Mouse (Mus musculus): ENCODE measurements around the gene Myo5c. TPM values are rescaled to one million over a fixed set of nuclear protein-coding genes. Genes with fewer than 3 reads are reported as not detected.
A peak's percentile ranks its signal among the peaks of the same experiment; 100 is the strongest.
"Not testable (repeated sequence)": the region's sequence is repeated elsewhere in the genome, so short reads cannot be mapped to it uniquely, and the experiment has no call there.

Myo5c gene
- total RNA-seq, 1 experiment from 2014 or later: 0.29 TPM

DNA sequence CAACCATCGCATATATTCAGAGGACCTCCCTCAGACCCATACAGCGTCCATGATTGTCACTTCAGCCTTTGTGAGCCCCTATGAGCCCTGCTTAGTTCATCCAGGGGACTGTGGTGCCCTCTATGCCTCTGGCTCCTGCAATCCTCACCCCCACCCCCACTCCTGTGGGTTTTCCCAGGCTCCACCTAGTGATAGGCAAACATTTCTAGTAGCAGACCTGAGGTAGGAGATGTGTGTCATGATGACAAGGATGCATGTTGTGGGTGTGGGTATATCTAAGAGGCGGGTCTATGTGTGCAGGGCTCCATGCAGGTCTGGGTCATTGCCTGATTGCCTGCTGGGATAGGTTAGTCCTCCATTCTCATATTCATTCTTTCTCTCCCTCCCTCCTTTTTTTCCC, 6.4 kb downstream of the Myo5c start:
- no peak for ATAC-seq (replicated peaks; ENCODE audit: insufficient number of reproducible peaks, low FRiP score, low TSS enrichment, poor library complexity, severe bottlenecking)

DNA sequence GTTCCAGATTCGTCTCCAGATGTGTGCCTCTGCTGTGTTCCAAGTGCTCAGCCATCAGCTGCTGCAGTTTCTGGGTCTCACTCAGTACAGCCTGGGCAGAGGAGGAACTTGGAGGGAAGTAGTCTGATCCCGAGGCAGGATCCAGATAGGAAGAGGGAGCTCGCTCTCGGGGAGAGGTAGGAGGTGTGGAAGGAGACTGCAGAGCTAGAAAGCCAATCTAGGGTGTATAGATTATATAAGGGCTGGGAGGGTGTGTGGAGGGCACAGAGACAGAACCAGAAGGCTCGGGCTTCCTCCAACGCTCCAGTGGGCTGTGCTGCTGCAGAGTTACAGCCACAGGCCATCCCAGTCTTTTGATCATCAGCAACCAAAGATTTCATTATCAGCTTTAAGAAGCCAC, 11.2 kb downstream of the Myo5c start:
- no peak for ATAC-seq (replicated peaks; ENCODE audit: insufficient number of reproducible peaks, low FRiP score, low TSS enrichment, poor library complexity, severe bottlenecking)

DNA sequence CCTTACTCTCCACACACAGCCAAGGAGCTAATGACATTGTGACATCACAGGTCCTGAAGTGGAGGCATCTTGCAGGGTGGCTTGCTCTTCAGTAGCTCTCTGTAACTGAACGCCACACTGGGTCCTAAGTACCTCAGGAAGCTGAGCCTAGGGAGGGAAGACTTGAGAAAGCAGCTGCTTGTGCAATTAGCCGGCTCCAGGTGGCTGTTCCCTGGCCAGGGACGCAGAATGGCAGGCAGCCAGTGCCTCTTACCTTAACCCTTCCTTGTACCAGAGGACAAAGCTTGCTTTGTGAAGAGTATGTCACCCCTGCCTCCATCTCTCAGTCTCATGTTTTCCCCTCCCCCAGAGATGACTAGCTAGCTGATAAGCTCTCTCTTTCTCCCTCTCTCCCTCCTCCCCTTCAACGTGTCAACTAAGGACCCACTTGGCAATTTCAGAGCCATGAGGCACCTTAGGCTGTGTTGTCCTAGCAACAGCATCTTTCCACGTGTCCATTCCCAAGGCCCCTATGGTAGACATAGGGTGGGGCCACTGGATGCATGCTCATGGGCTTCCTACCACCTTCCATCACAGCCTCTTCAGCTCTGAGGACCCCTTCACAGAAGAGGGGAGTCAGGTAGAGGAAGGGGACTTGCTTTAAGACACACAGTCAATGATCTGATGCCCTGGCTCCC, 12.0 kb downstream of the Myo5c start:
- ATAC-seq (replicated peaks; ENCODE audit: insufficient number of reproducible peaks, low FRiP score, low TSS enrichment, poor library complexity, severe bottlenecking): no peak

DNA sequence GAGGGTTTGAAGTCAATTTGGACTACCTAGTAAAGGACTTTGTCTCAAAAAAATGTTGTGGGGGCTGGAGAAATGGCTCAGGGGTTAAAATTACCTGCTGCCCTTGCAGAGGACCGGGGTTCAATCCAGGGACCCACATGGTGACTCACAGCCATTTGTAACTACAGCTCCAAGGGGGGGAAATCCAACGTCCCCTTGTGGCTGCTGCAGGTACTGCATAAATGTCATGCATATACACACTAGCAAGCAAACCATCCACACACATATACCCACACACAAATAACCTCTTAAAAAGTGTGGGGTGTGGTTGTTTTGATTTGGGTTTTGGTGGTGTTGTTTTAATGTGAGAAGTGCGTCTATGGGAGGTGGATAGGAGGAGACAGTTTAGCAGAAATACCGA, 12.7 kb downstream of the Myo5c start:
- ATAC-seq (replicated peaks; ENCODE audit: insufficient number of reproducible peaks, low FRiP score, low TSS enrichment, poor library complexity, severe bottlenecking): no peak

DNA sequence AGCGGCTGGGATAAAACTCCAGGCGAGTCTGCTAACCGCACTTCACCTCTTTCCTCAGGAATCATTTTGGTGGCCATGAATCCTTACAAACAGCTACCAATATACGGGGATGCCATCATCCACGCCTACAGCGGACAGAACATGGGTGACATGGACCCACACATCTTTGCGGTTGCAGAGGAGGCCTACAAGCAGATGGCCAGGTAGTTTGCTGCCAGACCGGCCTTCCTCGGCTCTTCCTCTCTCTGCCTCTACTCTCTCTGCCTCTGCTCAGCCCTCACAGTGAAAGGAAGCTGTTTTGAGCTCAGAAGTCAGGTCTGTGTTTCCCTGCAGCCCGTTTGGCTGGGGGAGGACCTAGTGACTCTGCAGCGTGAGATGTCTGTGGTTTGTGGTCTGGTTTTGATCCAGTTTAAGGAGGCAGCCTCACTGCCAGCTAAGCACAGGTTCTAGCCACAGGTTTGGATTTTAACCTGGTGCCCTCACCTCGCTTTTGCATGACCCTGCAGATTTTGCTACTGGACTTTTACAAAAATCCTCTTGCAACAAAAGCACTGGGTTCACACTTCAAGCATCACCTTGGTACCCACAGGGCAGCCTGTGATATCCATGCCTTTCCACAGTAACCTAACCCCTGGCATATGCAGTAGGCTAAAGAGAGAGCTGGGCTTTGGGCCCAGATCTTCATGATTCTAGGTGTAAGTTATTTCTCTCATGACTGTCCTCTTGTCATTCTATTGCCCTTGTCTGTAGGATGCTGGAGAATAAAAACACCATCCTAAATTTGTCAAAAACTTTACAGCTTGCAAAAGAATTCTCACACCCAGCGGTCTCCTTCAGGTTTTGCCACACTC, 14.5 kb downstream of the Myo5c start:
- no peak for ATAC-seq (replicated peaks; ENCODE audit: insufficient number of reproducible peaks, low FRiP score, low TSS enrichment, poor library complexity, severe bottlenecking)

DNA sequence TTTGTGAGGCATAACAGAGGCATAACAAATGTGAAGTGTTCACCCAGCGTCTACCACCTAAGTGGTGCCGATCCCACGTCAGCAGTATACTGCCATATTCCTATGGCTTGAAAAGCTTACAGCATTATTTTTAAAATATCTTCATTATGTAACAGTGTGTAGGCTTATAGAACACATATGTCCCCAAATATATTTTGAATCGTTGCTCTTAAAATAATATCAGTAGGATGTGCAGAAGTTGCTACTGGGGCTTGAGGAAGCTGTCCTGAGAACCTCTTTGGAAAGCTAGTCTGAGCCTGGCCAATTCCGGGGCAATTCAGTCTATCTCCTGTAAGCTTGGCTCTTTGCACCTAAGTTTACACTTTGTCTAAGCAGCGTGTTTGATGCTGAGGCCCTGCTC, 16.1 kb downstream of the Myo5c start:
- ATAC-seq (replicated peaks; ENCODE audit: insufficient number of reproducible peaks, low FRiP score, low TSS enrichment, poor library complexity, severe bottlenecking): no peak

DNA sequence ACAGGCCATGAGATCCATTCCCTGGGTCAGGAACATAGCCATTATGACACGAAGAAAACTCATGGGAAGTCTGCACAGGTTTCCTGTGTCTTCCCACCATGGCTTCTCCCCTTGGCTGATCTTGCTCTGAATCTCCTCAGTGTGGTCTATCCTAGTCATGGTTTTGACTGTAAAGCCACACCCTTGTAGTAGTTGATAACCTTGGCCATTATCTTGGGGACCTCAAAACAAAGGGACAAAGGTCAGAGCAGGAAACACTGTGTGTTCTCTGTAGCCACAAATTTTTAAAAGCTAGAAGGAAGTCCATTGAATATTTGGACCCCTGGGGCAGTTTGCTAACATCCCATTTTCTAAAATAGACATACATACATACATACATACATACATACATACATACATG, 16.5 kb downstream of the Myo5c start:
- ATAC-seq (replicated peaks; ENCODE audit: insufficient number of reproducible peaks, low FRiP score, low TSS enrichment, poor library complexity, severe bottlenecking): no peak

DNA sequence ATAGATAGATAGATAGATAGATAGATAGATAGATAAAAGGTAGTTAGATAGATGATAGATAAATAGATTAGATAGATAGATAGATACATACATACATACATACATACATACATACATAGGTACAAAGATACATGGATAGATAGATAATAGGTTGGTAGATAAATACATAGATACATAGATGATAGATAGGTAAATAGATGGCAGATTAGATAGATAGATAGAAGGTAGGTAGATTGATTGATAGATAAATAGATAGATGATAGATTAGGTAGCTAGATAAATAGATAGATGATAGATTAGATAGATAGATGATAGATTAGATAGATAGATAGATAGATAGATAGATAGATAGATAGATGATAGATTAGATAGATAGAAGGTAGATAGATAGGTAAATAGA, 17.1 kb downstream of the Myo5c start:
- ATAC-seq (replicated peaks; ENCODE audit: insufficient number of reproducible peaks, low FRiP score, low TSS enrichment, poor library complexity, severe bottlenecking): no peak

DNA sequence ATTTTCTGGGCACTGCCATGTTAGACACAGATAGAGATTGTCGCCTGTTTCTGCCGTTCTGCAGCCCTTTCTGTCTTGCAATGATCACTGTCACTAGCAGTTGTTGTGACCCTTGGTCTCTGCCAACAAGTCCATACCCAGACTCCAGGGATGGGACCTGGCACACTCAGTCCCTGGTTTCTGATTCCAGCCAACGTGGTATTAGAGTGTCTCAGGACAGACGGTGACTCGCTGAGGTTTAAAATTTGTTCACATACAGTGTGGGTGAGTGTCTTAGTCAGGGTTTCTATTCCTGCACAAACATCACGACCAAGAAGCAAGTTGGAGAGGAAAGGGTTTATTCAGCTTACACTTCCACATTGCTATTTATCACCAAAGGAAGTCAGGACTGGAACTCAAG, 21.3 kb downstream of the Myo5c start:
- ATAC-seq (replicated peaks; ENCODE audit: insufficient number of reproducible peaks, low FRiP score, low TSS enrichment, poor library complexity, severe bottlenecking): not testable (repeated sequence)

DNA sequence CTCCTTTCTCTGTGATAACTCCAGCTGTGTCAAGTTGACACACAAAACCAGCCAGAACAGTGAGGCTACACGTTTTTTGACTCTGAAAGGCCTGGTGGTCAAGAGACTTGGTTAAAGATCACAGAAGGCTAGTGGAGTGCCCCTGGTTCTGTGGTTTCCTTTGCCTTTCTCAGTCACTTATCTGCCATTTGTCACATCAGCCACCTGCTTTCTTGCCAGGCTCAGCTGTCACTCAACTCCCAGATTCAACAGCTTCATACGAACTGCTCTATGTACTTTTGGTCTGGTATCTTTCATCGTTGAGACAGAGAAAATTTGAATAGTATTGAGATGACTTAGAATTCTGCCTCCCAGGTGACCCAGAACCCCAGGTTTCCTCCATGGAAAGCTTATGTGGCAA, 21.9 kb downstream of the Myo5c start:
- no peak for ATAC-seq (replicated peaks; ENCODE audit: insufficient number of reproducible peaks, low FRiP score, low TSS enrichment, poor library complexity, severe bottlenecking)

DNA sequence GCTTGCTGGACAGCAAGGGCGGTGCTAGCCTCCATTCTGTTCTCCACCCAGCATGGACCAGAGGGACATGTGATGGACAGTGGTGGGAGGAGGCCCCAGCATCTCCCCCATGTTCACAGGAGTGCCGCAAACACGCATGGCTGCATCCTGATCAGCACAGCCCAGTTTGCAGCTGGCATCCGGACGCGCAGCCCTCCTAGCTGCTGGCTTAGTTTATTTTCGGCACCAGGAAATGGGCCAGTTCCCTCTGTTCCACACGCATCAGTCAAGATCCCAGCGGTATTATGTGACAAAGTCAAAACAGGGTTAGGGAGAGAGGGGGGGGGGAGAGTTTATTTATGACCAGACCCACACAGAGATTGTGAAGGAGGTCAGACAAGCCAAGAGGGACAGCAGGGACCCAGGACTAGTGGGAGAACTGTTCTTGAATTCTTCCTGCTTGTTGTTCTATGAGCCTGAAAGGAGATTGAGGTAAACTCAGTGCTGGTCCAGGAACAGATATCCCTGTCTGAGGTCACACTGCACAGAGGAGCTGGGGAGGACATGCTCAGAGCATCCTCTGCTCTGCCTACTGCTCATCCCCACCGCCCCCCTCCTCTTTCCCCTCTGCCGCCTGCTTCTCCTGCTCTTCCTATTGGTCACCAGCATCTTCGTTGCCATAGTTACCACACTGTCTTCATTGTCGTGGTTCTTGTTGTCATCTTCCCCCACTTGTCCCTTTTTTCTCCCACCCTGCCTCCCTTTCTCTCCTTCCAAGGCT, 22.6 kb downstream of the Myo5c start:
- 0 out of 2 replicates have a peak, but pooled peaks have one; percentile 19 for ATAC-seq (replicated peaks; ENCODE audit: insufficient number of reproducible peaks, low FRiP score, low TSS enrichment, poor library complexity, severe bottlenecking)

DNA sequence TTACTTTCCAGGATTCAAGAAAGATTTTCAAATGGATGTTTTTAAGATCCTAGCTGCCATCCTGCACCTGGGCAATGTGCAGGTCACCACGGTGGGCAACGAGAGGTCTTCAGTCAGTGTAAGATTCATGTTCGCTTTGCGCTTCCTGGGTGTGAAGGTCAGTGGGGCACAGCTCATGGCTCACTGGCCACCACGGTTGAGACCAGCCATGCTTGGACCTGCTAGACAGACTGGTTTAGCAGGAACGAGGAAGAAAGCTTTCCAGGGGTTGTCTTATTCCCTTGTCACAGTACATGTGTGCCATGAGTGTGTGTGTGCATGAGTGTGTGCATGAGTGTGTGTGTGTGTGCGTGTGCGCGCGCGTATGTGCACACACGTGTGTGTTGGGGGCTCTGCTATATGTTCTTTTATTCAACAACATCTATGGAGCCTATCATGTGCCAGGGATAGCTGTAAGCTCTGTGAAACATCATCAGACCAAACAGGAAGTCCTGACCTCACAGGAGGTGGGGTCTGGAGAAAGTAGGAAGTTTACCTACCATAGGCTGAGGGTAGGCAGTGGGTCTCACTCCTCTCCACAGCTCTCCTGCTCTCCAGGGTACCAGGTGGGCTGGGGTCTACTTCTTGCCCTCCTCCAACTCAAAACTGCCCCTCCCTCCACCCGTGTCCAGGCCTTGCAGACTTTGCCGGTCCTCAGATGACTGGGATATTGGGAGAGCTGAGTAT, 24.2 kb downstream of the Myo5c start:
- ATAC-seq (replicated peaks; ENCODE audit: insufficient number of reproducible peaks, low FRiP score, low TSS enrichment, poor library complexity, severe bottlenecking): peak; percentile 24; the same call in 1 of the 2 replicates

DNA sequence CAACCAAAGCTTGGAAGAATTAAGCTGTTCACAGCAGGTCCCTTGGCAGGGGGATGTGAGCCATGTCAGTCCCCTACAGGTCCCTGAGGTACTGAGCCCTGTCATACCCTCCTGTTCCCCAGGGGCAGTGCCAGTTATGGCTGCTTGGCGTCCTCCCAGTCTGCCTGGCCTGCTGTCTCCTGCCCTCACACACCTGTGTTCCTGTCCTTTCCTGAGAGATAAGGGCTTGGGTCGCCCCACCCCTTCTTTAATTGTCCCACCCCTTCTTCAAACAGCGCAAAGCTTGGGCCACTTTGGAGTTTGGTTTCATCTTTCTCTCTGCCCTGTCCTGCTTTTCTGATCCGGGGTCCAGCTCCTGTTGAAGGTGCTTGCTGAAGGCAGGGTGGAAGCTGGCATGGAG, 27.0 kb downstream of the Myo5c start:
- no peak for ATAC-seq (replicated peaks; ENCODE audit: insufficient number of reproducible peaks, low FRiP score, low TSS enrichment, poor library complexity, severe bottlenecking)

DNA sequence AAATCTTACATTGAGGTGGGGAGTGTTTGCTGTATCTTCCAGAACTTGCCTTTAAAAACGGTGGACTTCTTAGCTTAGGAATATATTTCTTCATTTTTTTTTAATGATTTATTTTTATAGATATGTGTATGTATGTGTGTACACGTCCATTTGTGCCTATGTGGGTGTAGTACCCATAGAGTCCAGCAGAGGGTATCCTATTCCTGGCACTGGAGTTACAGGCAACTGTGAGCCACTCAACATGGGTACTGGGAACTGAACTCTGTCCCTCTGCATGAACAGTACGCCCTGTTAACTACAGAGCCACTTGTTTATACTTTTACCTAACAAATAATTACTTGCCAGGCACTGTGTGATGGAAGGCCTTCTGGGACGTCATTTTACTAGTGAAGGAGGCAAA, 27.8 kb downstream of the Myo5c start:
- no peak for ATAC-seq (replicated peaks; ENCODE audit: insufficient number of reproducible peaks, low FRiP score, low TSS enrichment, poor library complexity, severe bottlenecking)

DNA sequence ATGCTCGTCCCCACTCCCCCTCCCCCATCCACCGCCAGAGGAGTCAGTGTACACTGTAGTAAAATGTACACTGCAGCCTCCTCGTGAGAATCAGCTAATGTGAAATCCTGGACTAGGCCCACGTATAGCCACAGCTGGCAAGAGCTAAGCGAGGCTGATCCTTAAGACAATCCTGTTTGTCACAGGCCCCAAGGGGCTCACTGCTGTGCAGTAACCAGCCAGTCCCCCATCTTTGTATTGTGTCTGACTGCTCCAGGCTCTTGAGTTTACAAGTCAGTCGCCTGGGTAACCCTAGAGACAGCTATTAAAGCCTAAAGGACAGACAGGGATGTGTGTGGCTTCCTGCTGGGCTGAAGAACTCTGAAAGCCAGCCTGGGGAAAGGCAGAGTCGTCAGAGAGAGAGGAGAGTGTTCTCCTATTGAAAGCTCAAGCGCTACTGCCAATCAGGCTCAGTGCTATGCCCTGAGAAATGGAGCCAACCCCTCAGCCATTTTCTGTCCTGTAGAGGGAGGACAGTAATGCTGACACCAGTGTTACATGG, 29.6 kb downstream of the Myo5c start:
- no peak for ATAC-seq (replicated peaks; ENCODE audit: insufficient number of reproducible peaks, low FRiP score, low TSS enrichment, poor library complexity, severe bottlenecking)

DNA sequence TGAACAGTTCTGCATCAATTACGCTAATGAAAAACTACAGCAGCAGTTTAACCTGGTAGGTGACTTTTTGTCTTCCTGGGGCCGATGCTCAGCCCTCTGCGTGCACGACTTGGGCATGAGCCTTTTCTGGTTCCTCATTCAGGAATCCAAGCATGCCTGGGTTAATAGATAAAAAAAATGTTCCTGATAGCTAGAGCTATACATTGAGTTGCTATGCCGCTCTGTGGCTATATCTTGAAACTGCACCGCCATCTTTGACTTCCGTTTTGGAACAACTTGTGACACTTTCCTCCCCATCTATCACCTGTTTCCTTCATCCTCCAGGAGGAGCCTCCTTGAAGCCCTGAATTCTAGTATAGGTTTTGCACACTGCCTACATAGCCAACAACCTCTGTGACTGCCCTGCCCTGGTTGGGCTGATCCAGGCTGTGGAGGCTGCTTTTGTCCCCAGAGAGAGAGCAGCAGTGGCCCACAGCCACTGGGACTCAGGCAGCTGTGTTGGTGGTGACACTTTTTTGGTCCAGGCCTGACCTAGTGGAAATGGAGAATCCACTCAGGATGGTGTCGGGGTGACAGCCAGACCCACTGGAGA, 30.5 kb downstream of the Myo5c start:
- ATAC-seq (replicated peaks; ENCODE audit: insufficient number of reproducible peaks, low FRiP score, low TSS enrichment, poor library complexity, severe bottlenecking): no peak

DNA sequence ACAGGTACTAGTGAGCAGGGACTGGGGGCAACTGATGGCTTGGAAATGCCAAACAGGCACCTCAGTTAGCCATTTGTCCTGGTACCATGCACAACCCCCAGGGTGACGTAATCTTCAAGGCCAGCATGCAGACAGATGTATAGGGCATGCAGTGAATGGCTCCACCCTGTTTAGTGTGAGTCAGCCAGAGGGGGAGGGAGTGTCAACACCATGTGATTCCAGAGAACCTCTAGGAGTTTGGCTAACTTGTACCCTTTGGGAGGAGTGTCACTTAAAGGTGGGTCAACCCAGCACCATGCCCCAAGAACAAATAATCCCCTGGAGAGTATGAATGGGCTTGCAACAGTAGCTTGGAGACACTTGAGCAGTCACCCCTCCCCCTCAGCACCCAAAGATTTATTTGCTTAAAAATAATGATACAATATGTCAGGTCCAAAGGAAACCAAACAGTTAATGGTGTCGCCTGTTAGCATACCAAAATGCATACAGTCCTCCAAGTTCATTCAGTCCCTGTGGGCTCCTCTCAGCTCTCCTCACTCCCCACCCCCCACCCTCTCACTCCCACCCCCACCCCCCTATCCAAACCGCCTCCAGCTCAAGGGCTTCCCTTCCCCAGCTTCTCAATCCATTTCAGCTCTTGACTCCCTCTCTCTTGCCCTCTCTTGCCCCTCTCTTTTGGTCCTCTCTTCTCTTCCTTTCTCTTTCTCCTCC, 32.3 kb downstream of the Myo5c start:
- ATAC-seq (replicated peaks; ENCODE audit: insufficient number of reproducible peaks, low FRiP score, low TSS enrichment, poor library complexity, severe bottlenecking): no peak

DNA sequence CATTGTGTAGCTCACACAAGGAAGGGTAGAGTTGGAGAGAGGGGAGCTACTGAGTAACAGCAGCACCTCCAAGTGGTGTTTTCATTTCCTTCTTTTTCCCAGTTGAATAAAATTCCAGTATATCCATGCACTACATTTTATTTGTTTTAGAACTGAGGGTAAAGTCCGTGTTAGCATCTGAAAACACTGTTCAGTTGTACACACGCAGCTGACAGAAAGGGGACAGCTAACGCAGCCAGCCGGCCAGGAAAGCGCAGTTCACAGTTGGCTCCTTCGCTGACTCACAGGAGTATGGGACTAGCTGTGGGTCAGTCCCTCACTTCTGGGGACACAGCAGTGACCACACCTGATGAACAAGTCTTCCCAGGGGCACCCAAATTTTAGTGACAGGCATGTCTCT, 35.3 kb downstream of the Myo5c start:
- ATAC-seq (replicated peaks; ENCODE audit: insufficient number of reproducible peaks, low FRiP score, low TSS enrichment, poor library complexity, severe bottlenecking): no peak

All from monocyte, adult 5-6 weeks (primary cell).